Mouse (Mus musculus) midbrain, embryonic 15.5 days (tissue): ENCODE measurements around the gene Iqcj. TPM values are rescaled to one million over a fixed set of nuclear protein-coding genes. Genes with fewer than 3 reads are reported as not detected.

Experiments used
- ATAC-seq: fragments of 200-750 bp; cut with Nextera tagmentation; replicated peaks from 2 replicates; pipeline ENCODE4 v1.8.0; 2017; ENCODE audit warnings: moderate TSS enrichment
- H3K27ac ChIP-seq: fragments of 300-500 bp; sonication (generic); 2 replicates; pipeline ENCODE4 v1.5.1; 2015; ENCODE audit warnings: mild to moderate bottlenecking, inconsistent platforms
- H3K27me3 ChIP-seq: fragments of 300-500 bp; sonication (generic); replicated peaks from 2 replicates; pipeline ENCODE4 v1.6.1; 2015; ENCODE audit warnings: inconsistent platforms
- H3K36me3 ChIP-seq: fragments of 300-500 bp; sonication (generic); replicated peaks from 2 replicates; pipeline ENCODE4 v1.6.1; 2015; ENCODE audit warnings: inconsistent platforms
- H3K4me1 ChIP-seq: fragments of 300-500 bp; sonication (generic); 2 replicates; pipeline ENCODE4 v1.6.1; 2015; ENCODE audit warnings: inconsistent platforms
- H3K4me2 ChIP-seq: fragments of 300-500 bp; sonication (generic); 2 replicates; pipeline ENCODE4 v1.6.1; 2015; ENCODE audit warnings: inconsistent platforms, mild to moderate bottlenecking, moderate library complexity
- H3K4me3 ChIP-seq: fragments of 300-500 bp; sonication (generic); 2 replicates; pipeline ENCODE4 v1.5.1; 2015; ENCODE audit warnings: mild to moderate bottlenecking, inconsistent platforms
- H3K9ac ChIP-seq: fragments of 300-500 bp; sonication (generic); 2 replicates; pipeline ENCODE4 v1.6.1; 2015; ENCODE audit warnings: mild to moderate bottlenecking, inconsistent platforms
- H3K9me3 ChIP-seq: fragments of 300-500 bp; sonication (generic); 2 replicates; pipeline ENCODE4 v1.6.1; 2016; ENCODE audit warnings: inconsistent platforms
- WGBS: fragments of 180-500 bp; shearing (Covaris S2); methylation state at CpG from one replicate; pipeline ENCODE4 v1.1.7; 2015; ENCODE audit warnings: mixed read lengths; 5-methylcytosine and 5-hydroxymethylcytosine counted together
- polyA plus RNA-seq: library from polyadenylated mRNA; unstranded; fragments of >200 nt; fragmentation: Nextera tagmentation; extraction: Ambion mirVana; gene quantifications from 2 replicates; pipeline ENCODE4 v1.2.1, GENCODE M21; 2015

Gene Iqcj
- polyA plus RNA-seq, 1 experiment from 2014 or later, result 1.5 TPM

DNA sequence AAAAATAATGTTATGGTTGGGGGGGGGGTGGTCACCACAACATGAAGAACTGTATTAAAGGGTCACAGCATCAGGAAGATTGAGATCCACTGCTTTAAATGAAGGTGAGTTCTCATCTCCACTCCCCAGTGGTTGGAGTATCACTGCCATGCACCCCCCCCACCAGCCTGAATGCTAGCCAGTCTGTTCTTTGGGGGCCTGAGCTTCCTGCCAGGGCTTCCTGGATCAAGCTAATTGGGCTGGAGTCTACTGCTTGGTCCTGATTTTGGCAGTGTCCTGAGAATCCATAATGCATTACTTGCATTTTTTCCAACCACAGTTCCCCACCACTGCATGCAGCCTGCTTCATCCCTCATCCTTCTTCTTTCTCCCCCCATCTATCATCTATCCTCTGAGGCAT lies 68.7 kb downstream of the Iqcj start:
- Histone ChIP-seq H3K4me3 (no peak overlapping the region), H3K27me3 (no peaks in the 10 kb centered on the region), H3K4me2 (no peak overlapping the region), H3K27ac (0 out of 2 replicates have a peak overlapping the region, but pooled peaks have one; percentile 54), H3K36me3 (no peaks in the 10 kb centered on the region), H3K4me1 (peaks cover 25% of the 10 kb centered on the region), H3K9me3 (no peaks in the 10 kb centered on the region), H3K9ac (no peak overlapping the region)
- peak; percentile 22; the same call in 1 of the 2 replicates for ATAC-seq

DNA sequence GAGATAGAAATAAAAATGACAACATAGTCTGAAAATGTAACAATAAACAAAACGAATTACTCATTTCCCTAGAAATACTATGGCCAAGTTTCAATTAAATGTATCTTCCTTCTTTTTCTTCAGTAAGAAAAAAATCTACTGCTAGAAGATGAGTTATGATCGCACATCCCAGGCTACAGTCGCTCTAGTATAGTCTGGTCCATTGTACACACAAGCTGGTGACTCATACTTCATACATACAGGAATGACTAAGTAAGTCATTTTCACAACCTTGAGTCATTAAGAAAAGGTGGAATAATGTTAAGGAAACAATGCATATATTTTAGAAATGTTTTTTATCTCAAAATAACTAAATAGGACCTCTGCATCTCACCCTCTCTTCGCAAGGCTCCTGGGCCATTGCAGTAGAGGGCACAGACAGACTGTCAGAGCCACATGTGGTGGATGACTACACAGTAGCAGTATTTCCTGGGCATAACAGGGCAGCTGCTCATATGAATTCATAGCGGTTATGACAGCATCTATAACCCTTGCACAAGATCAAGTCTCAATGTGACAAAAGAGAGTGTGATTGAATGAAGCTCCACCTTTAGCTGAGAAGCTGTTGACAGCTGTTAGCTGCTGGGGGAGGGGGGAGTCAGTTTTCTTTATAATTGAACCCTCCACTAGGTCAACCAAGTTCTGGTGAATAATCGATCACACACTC lies 70.1 kb downstream of the Iqcj start:
- H3K9me3 ChIP-seq, result no peaks in the 10 kb centered on the region
- H3K4me2 ChIP-seq, result no peak overlapping the region
- H3K36me3 ChIP-seq, result no peaks in the 10 kb centered on the region
- H3K9ac ChIP-seq, result no peak overlapping the region
- peaks cover 23% of the 10 kb centered on the region for H3K4me1 ChIP-seq
- no peak overlapping the region for H3K4me3 ChIP-seq
- ATAC-seq, result no peak
- 93% methylated on average over 6 of the region's 6 CpGs for WGBS
- no peak overlapping the region for H3K27ac ChIP-seq
- no peaks in the 10 kb centered on the region for H3K27me3 ChIP-seq

DNA sequence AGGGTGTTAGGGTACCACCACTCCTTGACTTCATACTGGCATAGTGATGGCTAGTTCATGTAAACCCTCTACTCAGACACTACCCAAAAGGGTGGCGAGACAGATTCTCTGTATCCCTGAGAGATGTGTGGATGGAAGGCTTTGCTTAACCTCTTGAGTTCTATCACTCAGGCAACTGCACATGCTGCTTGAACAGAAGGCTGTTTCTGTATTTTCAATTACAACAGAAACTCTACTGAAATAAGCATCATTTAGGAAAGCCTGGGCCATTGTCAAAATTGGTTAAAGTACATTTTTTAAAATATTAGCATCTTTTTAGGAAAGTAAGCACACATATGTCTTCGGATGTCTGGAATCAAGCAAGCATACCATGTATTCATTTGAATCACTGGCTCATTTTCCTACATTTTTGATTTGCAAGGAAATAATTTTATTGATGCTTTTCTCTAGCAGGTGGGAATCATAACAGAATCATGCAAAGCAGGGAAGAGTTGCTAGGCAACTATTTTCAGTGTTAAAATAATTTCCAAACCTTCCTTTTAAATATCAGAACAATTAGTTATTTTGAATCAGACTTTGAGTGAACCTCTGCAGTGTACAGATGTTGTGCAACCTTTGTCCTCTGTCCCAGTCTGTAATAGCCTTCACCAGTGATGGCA lies 82.4 kb downstream of the Iqcj start:
- WGBS, result 89% methylated on average over 2 of the region's 2 CpGs
- no peak for ATAC-seq
- H3K4me3 ChIP-seq, result no peak overlapping the region
- H3K9me3 ChIP-seq, result no peaks in the 10 kb centered on the region
- no peak overlapping the region for H3K4me2 ChIP-seq
- H3K36me3 ChIP-seq, result no peaks in the 10 kb centered on the region
- H3K9ac ChIP-seq, result no peak overlapping the region
- no peaks in the 10 kb centered on the region for H3K27me3 ChIP-seq
- no peak overlapping the region for H3K27ac ChIP-seq
- H3K4me1 ChIP-seq, result no peaks in the 10 kb centered on the region

DNA sequence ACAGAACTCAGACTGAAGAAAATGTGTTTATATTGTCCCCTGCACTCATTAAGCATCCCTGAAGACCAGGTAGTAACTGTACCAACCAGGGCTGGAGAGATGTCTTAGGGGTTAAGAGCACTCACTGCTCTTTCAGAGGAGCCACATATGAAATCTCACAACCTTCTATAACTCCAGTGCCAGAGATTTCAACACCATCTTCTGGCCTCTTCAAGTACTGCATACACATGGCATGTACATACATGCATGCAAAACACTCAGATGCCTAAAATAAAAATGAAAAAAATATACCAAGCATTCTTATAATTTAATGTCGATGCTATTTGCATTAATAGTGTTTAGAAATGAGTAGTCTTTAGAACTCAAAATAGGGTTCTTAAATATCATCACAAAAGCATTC lies 88.0 kb downstream of the Iqcj start:
- Histone ChIP-seq H3K27ac (no peak overlapping the region), H3K36me3 (no peaks in the 10 kb centered on the region), H3K4me1 (no peaks in the 10 kb centered on the region), H3K4me3 (no peak overlapping the region), H3K4me2 (no peak overlapping the region), H3K27me3 (no peaks in the 10 kb centered on the region), H3K9me3 (no peaks in the 10 kb centered on the region), H3K9ac (no peak overlapping the region)
- 77% methylated on average over 1 of the region's 1 CpGs for WGBS
- ATAC-seq, result no peak

DNA sequence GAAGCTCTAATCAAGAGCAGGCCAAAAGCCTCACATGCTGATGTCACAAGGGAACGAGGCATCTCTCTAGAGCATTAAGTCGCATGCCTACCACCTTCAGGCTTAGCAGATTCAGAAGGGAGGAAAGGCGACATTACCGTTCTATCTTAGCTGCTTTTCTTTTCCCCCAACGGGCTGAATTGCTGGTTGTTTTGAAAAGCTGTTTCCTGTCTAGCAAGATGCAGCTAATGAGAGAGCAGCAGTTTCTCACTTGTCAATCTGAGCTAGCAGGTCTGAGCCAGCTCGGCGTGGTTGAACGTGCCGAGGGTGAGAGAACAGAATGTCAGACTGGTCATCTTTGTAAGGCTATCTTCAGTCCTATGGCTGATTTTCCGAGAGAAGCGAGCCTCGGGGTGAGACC lies 91.3 kb downstream of the Iqcj start:
- Histone ChIP-seq H3K27me3 (no peaks in the 10 kb centered on the region), H3K27ac (peak overlapping the region; percentile 48; the same call in 1 of the 2 replicates), H3K4me1 (no peaks in the 10 kb centered on the region), H3K9ac (no peak overlapping the region), H3K9me3 (no peaks in the 10 kb centered on the region), H3K36me3 (no peaks in the 10 kb centered on the region), H3K4me2 (no peak overlapping the region), H3K4me3 (no peak overlapping the region)
- no peak for ATAC-seq
- WGBS, result 57% methylated on average over 12 of the region's 12 CpGs

DNA sequence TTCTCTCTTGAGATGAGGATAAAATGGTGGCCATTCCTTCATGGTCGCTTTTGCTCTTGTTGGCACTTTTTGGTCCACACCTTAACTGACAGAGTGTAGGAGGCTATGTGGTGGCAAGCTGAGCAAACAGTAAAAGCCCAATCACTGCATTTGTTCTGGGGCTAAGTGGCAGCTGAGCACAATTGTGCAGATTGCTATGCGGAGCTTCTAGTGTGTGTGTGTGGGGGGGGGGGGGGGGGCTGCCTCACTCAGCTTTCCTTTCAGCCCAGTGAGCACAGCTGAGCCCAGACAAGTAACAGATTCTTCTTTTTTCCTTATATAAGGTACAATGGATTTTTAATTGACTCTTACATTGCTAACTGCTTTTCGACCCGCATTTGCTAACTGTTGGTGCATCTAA lies 110.4 kb downstream of the Iqcj start:
- no peak overlapping the region for H3K27ac ChIP-seq
- no peak overlapping the region for H3K4me2 ChIP-seq
- WGBS, result 68% methylated on average over 4 of the region's 4 CpGs
- no peaks in the 10 kb centered on the region for H3K9me3 ChIP-seq
- no peak overlapping the region for H3K9ac ChIP-seq
- no peaks in the 10 kb centered on the region for H3K27me3 ChIP-seq
- H3K36me3 ChIP-seq, result no peaks in the 10 kb centered on the region
- H3K4me3 ChIP-seq, result no peak overlapping the region
- H3K4me1 ChIP-seq, result no peaks in the 10 kb centered on the region
- ATAC-seq, result no peak

DNA sequence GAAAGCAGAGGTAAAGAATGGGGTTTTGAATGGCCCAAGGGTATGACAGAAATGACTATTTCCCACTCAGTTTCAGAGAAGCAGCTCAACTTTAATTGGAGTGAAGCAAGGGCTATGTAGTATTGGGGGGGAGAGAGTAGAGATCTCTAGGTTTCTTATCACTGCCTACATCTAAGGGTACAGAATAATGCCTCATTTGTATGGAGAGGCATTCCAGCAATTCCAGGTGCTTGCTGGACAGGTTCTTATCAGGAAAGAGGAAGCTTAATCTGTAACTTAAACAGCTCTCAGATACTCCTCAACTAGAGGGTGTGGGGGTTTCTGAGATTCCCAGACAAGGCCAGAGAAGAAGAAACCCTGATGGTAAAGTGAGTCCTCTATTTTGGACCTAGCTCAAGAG lies 120.3 kb downstream of the Iqcj start:
- no peak overlapping the region for H3K9ac ChIP-seq
- H3K9me3 ChIP-seq, result no peaks in the 10 kb centered on the region
- no peak for ATAC-seq
- H3K36me3 ChIP-seq, result no peaks in the 10 kb centered on the region
- no peak overlapping the region for H3K4me2 ChIP-seq
- no peaks in the 10 kb centered on the region for H3K4me1 ChIP-seq
- no peaks in the 10 kb centered on the region for H3K27me3 ChIP-seq
- H3K27ac ChIP-seq, result no peak overlapping the region
- H3K4me3 ChIP-seq, result no peak overlapping the region

DNA sequence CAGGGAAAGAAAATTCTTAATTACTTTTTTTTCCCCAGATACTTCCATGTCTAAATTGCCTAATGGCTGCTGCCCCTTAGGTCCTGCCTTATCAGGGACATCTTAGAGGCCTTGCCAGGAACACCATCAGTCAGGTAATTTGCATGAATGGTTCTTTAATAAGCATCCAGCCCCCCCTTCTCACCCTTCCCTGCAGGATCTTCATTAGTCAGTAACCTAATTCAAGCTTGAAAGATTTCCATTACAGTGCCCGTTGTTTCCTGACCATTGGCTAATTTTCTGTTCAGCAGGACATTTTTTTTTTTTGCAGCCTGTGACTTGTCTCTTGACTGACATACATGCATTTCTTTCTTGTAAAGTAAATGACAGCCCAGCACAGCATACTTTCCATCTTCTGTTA lies 123.8 kb downstream of the Iqcj start:
- Histone ChIP-seq H3K36me3 (no peaks in the 10 kb centered on the region), H3K4me3 (no peak overlapping the region), H3K4me1 (0 out of 2 replicates have a peak, but pooled peaks cover 2% of the 10 kb centered on the region), H3K9ac (no peak overlapping the region), H3K27me3 (no peaks in the 10 kb centered on the region), H3K9me3 (no peaks in the 10 kb centered on the region), H3K27ac (no peak overlapping the region), H3K4me2 (no peak overlapping the region)
- 25% methylated on average over 1 of the region's 1 CpGs for WGBS
- no peak for ATAC-seq

DNA sequence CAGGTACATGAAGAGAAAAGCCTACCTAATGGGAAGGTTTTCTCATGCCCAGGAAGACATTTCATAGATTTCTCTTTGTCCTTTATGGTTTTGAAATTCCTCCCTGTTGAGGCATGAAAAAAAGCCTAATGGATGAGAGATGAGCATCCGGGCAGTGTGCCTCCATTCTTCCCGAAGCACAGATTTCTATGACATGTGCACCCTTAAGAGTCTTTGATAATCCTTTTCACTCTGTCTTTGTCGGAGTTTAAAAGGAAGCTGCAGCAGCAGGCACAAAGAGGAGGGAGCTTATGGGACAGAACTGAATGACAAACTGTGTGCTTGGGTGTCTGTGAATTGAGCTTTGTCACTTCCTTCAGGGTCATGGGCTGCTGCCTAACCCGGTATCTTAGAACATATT lies 127.4 kb downstream of the Iqcj start:
- H3K27me3 ChIP-seq, result no peaks in the 10 kb centered on the region
- H3K4me2 ChIP-seq, result no peak overlapping the region
- WGBS, result 13% methylated on average over 4 of the region's 4 CpGs

DNA sequence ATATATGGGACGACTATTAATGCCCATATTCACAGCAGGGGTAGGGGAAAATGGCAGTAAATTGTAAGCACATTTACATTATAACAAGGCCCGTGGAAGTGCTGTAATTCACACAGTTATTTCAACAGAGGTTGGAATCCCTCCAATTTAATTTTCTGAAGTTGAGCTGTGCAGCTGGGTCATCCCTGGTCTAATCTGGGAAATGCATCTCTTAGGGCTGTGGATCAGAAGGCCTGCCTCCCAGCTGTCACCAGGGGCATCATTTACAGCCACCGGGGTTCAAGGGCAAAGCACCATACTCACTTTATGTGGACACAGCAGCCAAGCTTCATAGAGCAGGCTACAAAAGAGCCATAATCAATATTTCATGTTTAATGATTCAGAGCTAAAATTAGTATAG lies 144.1 kb downstream of the Iqcj start:
- Histone ChIP-seq H3K9me3 (no peaks in the 10 kb centered on the region), H3K4me3 (no peak overlapping the region), H3K36me3 (no peaks in the 10 kb centered on the region), H3K4me2 (no peak overlapping the region), H3K27me3 (no peaks in the 10 kb centered on the region), H3K4me1 (peaks cover 8% of the 10 kb centered on the region), H3K27ac (no peak overlapping the region), H3K9ac (no peak overlapping the region)
- WGBS, result 22% methylated on average over 3 of the region's 3 CpGs
- ATAC-seq, result peak; percentile 67; the same call in 1 of the 2 replicates

More for the DNA sequence above, 127.4 kb downstream of the Iqcj start:
- peak; percentile 76 for ATAC-seq
- Histone ChIP-seq H3K9ac (no peak overlapping the region), H3K4me1 (0 out of 2 replicates have a peak, but pooled peaks cover 2% of the 10 kb centered on the region), H3K36me3 (no peaks in the 10 kb centered on the region), H3K9me3 (no peaks in the 10 kb centered on the region), H3K4me3 (no peak overlapping the region), H3K27ac (no peak overlapping the region)

DNA sequence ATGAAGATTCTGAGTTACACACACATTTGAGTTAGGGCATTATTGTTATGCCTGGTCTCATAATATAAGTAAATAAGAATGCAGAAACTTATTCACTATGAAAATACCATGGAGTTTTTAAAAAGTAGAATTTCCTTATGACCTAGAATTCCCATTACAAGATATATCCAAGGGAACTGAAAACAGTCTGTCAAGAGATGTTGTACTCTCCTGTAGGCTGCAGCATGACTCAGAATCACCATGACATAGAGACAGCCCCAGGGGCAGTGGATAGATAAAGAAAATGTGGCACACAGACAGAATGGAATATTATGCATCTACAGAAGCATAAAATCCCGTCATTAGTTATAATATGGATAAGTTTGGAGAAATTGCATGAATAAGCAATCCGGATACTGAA lies 150.9 kb downstream of the Iqcj start:
- Histone ChIP-seq H3K36me3 (no peaks in the 10 kb centered on the region), H3K9me3 (no peaks in the 10 kb centered on the region), H3K9ac (no peak overlapping the region), H3K4me3 (no peak overlapping the region), H3K27me3 (no peaks in the 10 kb centered on the region), H3K4me2 (no peak overlapping the region), H3K27ac (no peak overlapping the region), H3K4me1 (peaks cover 6% of the 10 kb centered on the region; the same call in 1 of the 2 replicates)
- 89% methylated on average over 2 of the region's 2 CpGs for WGBS
- no peak for ATAC-seq

DNA sequence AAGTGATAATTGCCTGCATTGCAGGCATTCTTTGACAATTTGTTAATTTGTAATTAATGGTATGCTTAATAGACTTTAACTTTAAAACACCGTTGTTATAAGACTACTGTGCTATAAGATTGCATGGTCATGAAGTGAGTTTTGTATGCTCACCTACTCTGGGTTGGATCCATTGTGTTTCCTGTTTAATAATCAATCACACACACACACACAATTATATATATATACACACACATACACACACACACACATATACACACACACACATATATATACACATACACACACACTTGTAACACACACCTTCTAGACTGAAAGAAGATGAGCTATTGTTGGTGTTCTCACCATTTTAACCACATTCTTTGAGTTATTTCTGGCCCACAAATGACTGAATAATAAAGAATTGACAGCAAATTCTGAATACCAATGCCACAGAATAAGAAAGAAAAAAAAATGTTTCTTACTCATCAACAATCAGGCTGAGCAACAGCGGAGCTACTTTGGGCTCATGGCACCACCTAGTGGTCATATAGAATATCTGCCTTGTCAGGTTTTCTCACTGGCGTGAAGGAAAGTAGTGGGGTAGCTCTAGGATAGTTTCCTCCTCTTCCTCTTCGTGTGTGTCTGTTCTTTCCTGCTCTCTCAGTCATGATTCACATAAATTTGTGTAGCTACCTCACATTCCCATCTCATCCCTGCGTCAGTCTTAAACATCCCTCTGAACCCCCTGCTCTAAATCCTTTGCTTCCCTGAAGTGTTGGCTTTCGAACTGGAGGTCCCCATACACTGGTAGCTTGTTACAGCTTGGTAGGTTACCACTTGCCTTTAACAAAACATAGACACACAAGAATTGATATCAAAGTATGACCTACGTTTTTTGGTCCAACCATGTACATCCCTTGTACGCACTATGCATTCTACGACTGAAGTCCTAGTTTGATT lies 153.7 kb downstream of the Iqcj start:
- H3K27ac ChIP-seq, result no peak overlapping the region
- no peaks in the 10 kb centered on the region for H3K27me3 ChIP-seq
- no peaks in the 10 kb centered on the region for H3K9me3 ChIP-seq
- H3K9ac ChIP-seq, result no peak overlapping the region
- WGBS, result 45% methylated on average over 9 of the region's 9 CpGs
- ATAC-seq, result peak; percentile 77
- no peaks in the 10 kb centered on the region for H3K36me3 ChIP-seq
- peaks cover 6% of the 10 kb centered on the region; the same call in 1 of the 2 replicates for H3K4me1 ChIP-seq
- no peak overlapping the region for H3K4me3 ChIP-seq
- no peak overlapping the region for H3K4me2 ChIP-seq
